In the genomic region with DNA sequence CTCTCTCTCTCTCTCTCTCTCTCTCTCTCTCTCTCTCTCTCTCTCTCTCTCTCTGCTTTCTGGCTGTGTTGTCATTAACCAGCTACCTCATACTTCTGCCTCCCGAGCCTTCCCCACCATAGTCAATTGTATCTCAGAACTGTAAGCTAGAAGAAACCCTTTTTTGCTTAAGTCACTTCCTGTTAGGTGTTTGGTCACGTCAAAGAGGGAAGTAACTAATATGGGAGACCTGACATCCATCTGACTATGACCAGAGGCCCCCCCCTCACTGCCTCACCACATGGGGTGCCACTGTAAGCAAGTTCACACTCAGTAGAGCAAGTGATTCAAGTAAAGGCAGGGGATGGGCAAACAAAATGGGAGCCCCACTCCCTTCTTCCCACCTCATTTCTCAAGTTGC, we compare ENCODE assay signal across 18 mouse cellular contexts.
"Had no signal": no experiment of that assay in that cellular context is flagged by ENCODE, and none has a peak within 500 bp of the region (broad histone marks: within the 10 kb centered on the region; RNA-seq: fewer than 3 reads in every experiment).

No protein-coding gene starts in this region.

- H3K27ac ChIP-seq: left cerebral cortex, adult 2 months; liver, embryonic 13.5 days; macrophage; neural tube, embryonic 12.5 days; neural tube, embryonic 15.5 days; stomach, embryonic 15.5 days had no signal

- H3K27me3 ChIP-seq: neural tube, embryonic 12.5 days had no signal

- ATAC-seq: intestine, embryonic 16.5 days had no signal

- H3K36me3 ChIP-seq: liver, embryonic 13.5 days; neural tube, embryonic 12.5 days; neural tube, embryonic 15.5 days; stomach, embryonic 15.5 days had no signal

- H3K4me3 ChIP-seq: left cerebral cortex, adult 2 months; liver, embryonic 13.5 days; neural tube, embryonic 12.5 days; neural tube, embryonic 15.5 days; stomach, embryonic 15.5 days had no signal

- H3K4me1 ChIP-seq: liver, embryonic 13.5 days; neural tube, embryonic 12.5 days; neural tube, embryonic 15.5 days; stomach, embryonic 15.5 days had no signal

- H3K9me3 ChIP-seq: liver, embryonic 13.5 days; neural tube, embryonic 12.5 days; neural tube, embryonic 15.5 days; stomach, embryonic 15.5 days had no signal

- DNase-seq: kidney, adult 2 months; kidney, postnatal 10 days; kidney, postnatal 36 days; layer of hippocampus, postnatal 36 days; liver, embryonic 13.5 days; lung, adult 2 months; midbrain, embryonic 14.5 days; right cerebral cortex, adult 18-20 months; right cerebral cortex, postnatal 14 days; right cerebral cortex, postnatal 4 days; spleen, adult 18-20 months; thymus, postnatal 25 days had no signal
